ENCODE assay signal across 8 mouse cellular contexts in genomic region chr1:154117346-154117687, GRCm38 (mm10).
DNase-seq lines count a peak whose midpoint lies in the region; ATAC-seq and TF ChIP-seq lines count a peak whose summit lies in the region.

No protein-coding gene starts in this region.

- no peaks in the 10 kb centered on the region for H3K27me3 ChIP-seq in hindbrain, embryonic 12.5 days
- peaks cover 14% of the 10 kb centered on the region; the same call in 1 of the 2 replicates for H3K27me3 ChIP-seq in hindbrain, embryonic 10.5 days (ENCODE audit: insufficient read depth, poor library complexity, severe bottlenecking)
- no peaks in the 10 kb centered on the region; the same call in 1 of the 2 replicates for H3K27me3 ChIP-seq in heart, embryonic 16.5 days (ENCODE audit: control insufficient read depth, insufficient read depth, low read length)
- H3K27me3 ChIP-seq in limb, embryonic 12.5 days, result no peaks in the 10 kb centered on the region
- H3K27me3 ChIP-seq in neural tube, embryonic 13.5 days, result no peaks in the 10 kb centered on the region

- ATAC-seq in hindbrain, embryonic 12.5 days (ENCODE audit: low FRiP score), result no peak
- no peak for ATAC-seq in heart, embryonic 16.5 days (replicated peaks; ENCODE audit: extremely low read depth, insufficient read depth, low FRiP score)
- ATAC-seq in limb, embryonic 12.5 days (ENCODE audit: insufficient number of reproducible peaks, insufficient read depth, low FRiP score, low TSS enrichment, low read depth), result no peak
- ATAC-seq in neural tube, embryonic 13.5 days (ENCODE audit: low read depth), result no peak

- no peaks in the 10 kb centered on the region for H3K9me3 ChIP-seq in hindbrain, embryonic 12.5 days (replicated peaks)
- H3K9me3 ChIP-seq in hindbrain, embryonic 10.5 days, result no peaks in the 10 kb centered on the region
- no peaks in the 10 kb centered on the region for H3K9me3 ChIP-seq in heart, embryonic 16.5 days (replicated peaks; ENCODE audit: control insufficient read depth, low read length)
- H3K9me3 ChIP-seq in limb, embryonic 12.5 days, result no peaks in the 10 kb centered on the region
- no peaks in the 10 kb centered on the region for H3K9me3 ChIP-seq in neural tube, embryonic 13.5 days

- no peak for TF ChIP-seq POLR2A in brain, embryonic 14.5 days (IDR thresholded peaks at IDR 0.05; ENCODE audit: borderline replicate concordance, extremely low read depth, insufficient read depth, insufficient read length, poor library complexity, severe bottlenecking)

- H3K4me1 ChIP-seq in hindbrain, embryonic 12.5 days, result peaks cover 7% of the 10 kb centered on the region; the same call in 1 of the 2 replicates
- H3K4me1 ChIP-seq in hindbrain, embryonic 10.5 days (replicated peaks), result peaks cover 14% of the 10 kb centered on the region
- H3K4me1 ChIP-seq in heart, embryonic 16.5 days (ENCODE audit: control insufficient read depth, insufficient read depth, low read length), result peaks cover 12% of the 10 kb centered on the region
- peaks cover 7% of the 10 kb centered on the region for H3K4me1 ChIP-seq in limb, embryonic 12.5 days (replicated peaks)
- H3K4me1 ChIP-seq in neural tube, embryonic 13.5 days (replicated peaks), result peaks cover 12% of the 10 kb centered on the region

- no peak overlapping the region for H3K27ac ChIP-seq in hindbrain, embryonic 12.5 days
- no peak overlapping the region for H3K27ac ChIP-seq in hindbrain, embryonic 10.5 days
- H3K27ac ChIP-seq in heart, embryonic 16.5 days (ENCODE audit: low read length), result no peak overlapping the region
- H3K27ac ChIP-seq in limb, embryonic 12.5 days, result 0 out of 2 replicates have a peak overlapping the region, but pooled peaks have one; percentile 17
- H3K27ac ChIP-seq in neural tube, embryonic 13.5 days (replicated peaks), result no peak overlapping the region

- TF ChIP-seq CTCF in brain, embryonic 14.5 days (IDR thresholded peaks at IDR 0.05; ENCODE audit: borderline replicate concordance, extremely low read depth, insufficient read depth, insufficient read length), result no peak

- H3K36me3 ChIP-seq in hindbrain, embryonic 12.5 days, result no peaks in the 10 kb centered on the region
- no peaks in the 10 kb centered on the region for H3K36me3 ChIP-seq in hindbrain, embryonic 10.5 days
- H3K36me3 ChIP-seq in heart, embryonic 16.5 days (ENCODE audit: control insufficient read depth, insufficient read depth), result no peaks in the 10 kb centered on the region
- H3K36me3 ChIP-seq in limb, embryonic 12.5 days, result no peaks in the 10 kb centered on the region
- no peaks in the 10 kb centered on the region for H3K36me3 ChIP-seq in neural tube, embryonic 13.5 days

- no peak overlapping the region for H3K4me3 ChIP-seq in hindbrain, embryonic 12.5 days
- H3K4me3 ChIP-seq in hindbrain, embryonic 10.5 days, result no peak overlapping the region
- no peak overlapping the region for H3K4me3 ChIP-seq in heart, embryonic 16.5 days (ENCODE audit: low read length)
- no peak overlapping the region for H3K4me3 ChIP-seq in limb, embryonic 12.5 days (replicated peaks)
- H3K4me3 ChIP-seq in neural tube, embryonic 13.5 days, result no peak overlapping the region

- DNase-seq in hindbrain, embryonic 10.5 days (ENCODE audit: low spot score), result no peak
- DNase-seq in brain, embryonic 14.5 days (ENCODE audit: low read depth), result peak; percentile 48
- DNase-seq in spleen, postnatal 14 days (ENCODE audit: low spot score in 2 of 2), result no peak
- no peak for DNase-seq in adipocyte (ENCODE audit: low spot score)

- WGBS in hindbrain, embryonic 12.5 days, result 56% methylated on average over 11 of the region's 11 CpGs
- 58% methylated on average over 11 of the region's 11 CpGs for WGBS in hindbrain, embryonic 10.5 days
- WGBS in heart, embryonic 16.5 days, result 47% methylated on average over 11 of the region's 11 CpGs
- 41% methylated on average over 11 of the region's 11 CpGs for WGBS in limb, embryonic 12.5 days
- 59% methylated on average over 11 of the region's 11 CpGs for WGBS in neural tube, embryonic 13.5 days

- no peak overlapping the region for H3K9ac ChIP-seq in hindbrain, embryonic 12.5 days
- H3K9ac ChIP-seq in heart, embryonic 16.5 days (ENCODE audit: low read length), result 0 out of 2 replicates have a peak overlapping the region, but pooled peaks have one; percentile 11
- H3K9ac ChIP-seq in limb, embryonic 12.5 days (replicated peaks), result no peak overlapping the region
- H3K9ac ChIP-seq in neural tube, embryonic 13.5 days, result no peak overlapping the region

- H3K4me2 ChIP-seq in hindbrain, embryonic 12.5 days (replicated peaks), result peak overlapping the region; percentile 29
- peak overlapping the region; percentile 43 for H3K4me2 ChIP-seq in heart, embryonic 16.5 days (ENCODE audit: low read depth, low read length)
- H3K4me2 ChIP-seq in limb, embryonic 12.5 days, result peak overlapping the region; percentile 33
- H3K4me2 ChIP-seq in neural tube, embryonic 13.5 days, result peak overlapping the region; percentile 20; the same call in 1 of the 2 replicates
